Mouse (Mus musculus): ENCODE measurements at regions not wholly inside any gene's neighbourhood (a gene's known extent, or its start where the extent isn't known, plus 50 kb on each side); places are given as distances from the start of the nearest gene placed in this dataset.

- in situ Hi-C loops (cut with MboI, MseI), result loop anchor here (5.0 to 25.0 kb wide), 3 partner anchors 53 to 1725 kb away; partner anchors contain the start of genes Kif21b and Ppp1r12b
These were observed 55.5 kb downstream of the Zfp281 start for GRCm38 (mm10) chr1:136680173-136680572.

GRCm38 (mm10) chr1:136682311-136682710, 57.6 kb downstream of the Zfp281 start:
- in situ Hi-C loops (cut with MboI, MseI), result loop anchor here (5.0 to 25.0 kb wide), 3 partner anchors 55 to 1728 kb away; partner anchors contain the start of genes Kif21b and Ppp1r12b

GRCm38 (mm10) chr1:136683061-136683531, 58.4 kb downstream of the Zfp281 start:
- in situ Hi-C loops (cut with MboI, MseI), result loop anchor here (5.0 to 25.0 kb wide), 3 partner anchors 56 to 1728 kb away; partner anchors contain the start of genes Kif21b and Ppp1r12b

DNA sequence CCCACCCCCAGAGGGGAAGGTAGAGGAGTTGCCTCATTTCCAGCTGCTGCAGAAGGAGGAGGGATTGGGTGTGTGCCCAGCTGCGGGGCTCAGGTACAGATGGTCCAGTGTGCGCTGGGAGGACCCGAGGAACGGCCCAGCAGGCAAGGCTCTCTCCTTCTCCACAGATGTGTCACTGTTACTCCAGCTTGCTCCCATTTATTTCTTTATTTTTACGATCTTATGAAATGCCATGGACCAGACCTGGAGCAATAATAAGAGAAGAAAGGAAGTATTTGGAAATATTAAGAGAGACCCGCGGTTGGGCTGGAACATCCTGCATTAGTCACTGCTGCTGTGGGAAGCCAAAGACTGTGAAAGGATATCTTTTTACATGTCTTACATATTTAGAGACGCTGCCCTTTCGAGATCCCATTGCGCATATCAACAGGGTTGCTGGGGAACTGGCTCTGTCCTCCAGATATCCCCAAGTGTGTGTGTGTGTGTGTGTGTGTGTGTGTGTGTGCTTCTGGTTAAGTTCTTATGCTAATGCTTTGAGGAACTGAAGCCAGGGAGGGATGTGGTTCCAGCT, 58.9 kb downstream of the Zfp281 start:
- in situ Hi-C loops (cut with MboI, MseI), result loop anchor here (5.0 to 25.0 kb wide), 3 partner anchors 56 to 1729 kb away; partner anchors contain the start of genes Kif21b and Ppp1r12b

DNA sequence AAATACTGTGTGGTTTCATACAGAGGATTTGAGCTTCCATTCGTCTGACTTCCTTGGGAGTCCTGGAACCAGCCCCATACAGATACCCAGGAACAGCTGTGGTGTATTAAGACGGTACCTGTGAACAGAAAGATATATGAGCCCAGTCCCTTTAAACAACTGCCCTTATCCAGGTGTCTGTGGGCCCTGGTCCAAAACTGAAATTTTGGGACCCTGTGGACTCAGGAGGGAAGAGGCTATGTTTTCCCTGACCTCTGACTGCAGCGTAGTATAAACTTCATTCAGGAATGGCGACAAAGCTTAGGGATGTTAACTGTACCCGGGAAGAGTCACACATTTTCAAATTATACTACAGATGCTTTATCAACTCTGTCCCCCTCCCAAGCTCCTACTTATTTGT, 59.8 kb downstream of the Zfp281 start:
- in situ Hi-C loops (cut with MboI, MseI), result loop anchor here (5.0 to 25.0 kb wide), 3 partner anchors 57 to 1730 kb away; partner anchors contain the start of genes Kif21b and Ppp1r12b

GRCm38 (mm10) chr1:136685191-136686060, 60.7 kb downstream of the Zfp281 start:
- in situ Hi-C loops (cut with MboI, MseI), result loop anchor here (10.0 to 25.0 kb wide), 2 partner anchors 548 to 1731 kb away; partner anchors contain the start of genes Kif21b and Ppp1r12b

DNA sequence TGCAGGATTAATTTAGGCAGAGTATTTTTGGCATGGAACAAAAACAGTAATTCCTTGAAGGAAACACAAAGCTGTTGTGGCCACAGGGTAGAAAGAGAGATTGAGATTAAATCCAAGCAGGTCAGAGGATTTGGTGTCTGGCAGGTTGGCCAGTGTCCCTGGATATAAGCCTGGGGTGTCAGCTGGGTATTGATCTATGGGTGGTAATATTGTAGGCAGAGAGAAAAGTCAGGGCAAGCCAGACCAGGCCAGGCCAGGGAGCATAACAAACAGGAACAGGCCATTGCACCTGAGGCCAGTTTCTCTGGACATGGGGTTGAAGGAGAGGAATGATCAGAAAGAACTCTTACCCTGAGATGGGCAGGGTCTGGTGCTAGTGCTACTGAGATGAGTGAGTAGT, 61.8 kb downstream of the Zfp281 start:
- in situ Hi-C loops (cut with MboI, MseI), result loop anchor here (10.0 to 25.0 kb wide), 2 partner anchors 549 to 1732 kb away; partner anchors contain the start of genes Kif21b and Ppp1r12b

DNA sequence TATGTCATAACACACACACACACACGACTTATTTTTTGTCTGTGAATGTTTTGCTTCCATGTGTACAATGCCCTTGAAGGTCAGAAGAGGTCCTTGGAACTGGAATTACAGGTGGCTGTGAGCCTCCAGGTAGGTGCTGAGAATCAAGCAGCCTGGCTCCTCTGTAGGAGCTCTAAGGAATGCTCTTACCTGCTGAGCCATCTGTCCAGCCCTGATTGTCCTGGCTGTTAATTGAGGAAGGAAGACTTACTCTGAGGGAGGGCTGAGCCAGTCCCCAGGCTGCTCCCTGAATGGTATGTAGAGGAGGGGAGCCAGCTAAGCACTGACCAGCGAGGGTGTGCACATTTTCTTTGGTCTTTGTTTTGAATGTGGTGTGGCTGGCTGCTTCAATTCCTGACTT, 65.4 kb downstream of the Zfp281 start:
- in situ Hi-C loops (cut with MboI, MseI), result loop anchor here (25.0 kb wide), 1 partner anchor 553 kb away; the partner anchor contains the start of gene Kif21b

DNA sequence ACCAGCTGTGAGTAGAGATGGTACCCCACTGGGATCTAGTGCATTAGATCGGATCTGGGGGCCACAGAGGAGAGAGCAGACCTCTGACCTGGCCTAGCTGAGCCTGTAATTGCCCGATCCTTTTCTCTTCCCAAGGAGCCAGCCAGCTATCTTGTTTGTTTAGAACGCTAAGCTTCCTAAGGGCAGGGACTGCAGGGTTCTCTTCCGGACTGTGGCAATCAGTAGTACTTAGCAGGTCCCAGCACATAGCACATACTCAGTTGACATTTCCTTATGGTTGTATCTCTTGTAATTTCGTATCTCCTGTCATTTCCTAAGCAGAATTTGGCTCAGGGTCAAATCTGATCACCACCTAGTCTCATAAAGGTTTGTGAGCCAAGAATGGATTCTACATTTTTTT, 68.7 kb downstream of the Zfp281 start:
- in situ Hi-C loops (cut with MboI, MseI), result loop anchor here (25.0 kb wide), 1 partner anchor 556 kb away; the partner anchor contains the start of gene Kif21b

DNA sequence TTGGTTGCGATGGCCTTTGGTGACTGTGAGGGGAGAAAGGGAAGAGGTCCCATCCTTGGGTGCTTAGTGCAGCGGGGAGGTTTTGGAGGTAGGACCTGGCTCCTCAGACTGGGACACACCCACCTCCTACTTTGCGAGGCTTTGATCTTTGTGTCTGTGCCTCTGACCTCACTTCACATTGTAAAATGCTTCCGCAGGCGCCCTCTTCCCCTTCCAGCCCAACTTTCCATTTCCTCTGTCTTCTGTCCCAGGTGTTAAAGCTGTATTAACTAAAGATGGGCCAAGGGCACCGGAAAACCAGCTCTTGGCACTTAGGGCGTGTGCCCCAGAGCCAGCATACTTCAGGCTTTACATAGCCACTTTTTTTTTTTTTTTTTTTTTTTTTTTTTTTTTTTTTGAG, 70.3 kb downstream of the Zfp281 start:
- in situ Hi-C loops (cut with MboI, MseI), result loop anchor here (25.0 kb wide), 1 partner anchor 558 kb away; the partner anchor contains the start of gene Kif21b

DNA sequence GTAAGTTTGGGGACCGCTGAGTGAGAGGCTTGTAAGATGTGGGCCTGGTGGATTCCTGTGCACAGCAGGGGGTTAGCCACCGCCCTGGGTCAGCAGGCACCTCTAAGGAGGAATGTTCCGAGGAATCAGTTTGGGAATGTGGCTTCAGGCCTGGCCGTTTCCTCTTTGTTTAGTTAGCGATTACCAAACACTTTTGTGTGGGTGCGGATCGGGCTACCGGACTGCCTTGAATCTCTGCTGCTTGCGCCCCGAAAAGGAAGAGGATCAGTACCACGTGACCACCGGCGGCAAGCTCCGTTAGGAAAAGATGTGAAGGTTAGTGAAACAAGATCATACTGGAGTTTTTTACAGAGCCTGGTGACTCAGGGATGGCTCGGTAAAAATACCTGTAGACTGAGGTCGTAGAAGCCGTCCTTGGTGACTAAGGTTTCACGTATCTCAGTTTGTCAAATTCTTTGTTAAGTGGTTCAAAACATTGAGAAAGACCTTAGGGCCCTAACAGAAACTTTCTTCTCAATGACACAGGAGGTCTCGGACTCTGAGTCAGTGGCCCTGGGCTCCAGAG, 71.5 kb downstream of the Zfp281 start:
- in situ Hi-C loops (cut with MboI, MseI), result loop anchor here (25.0 kb wide), 1 partner anchor 559 kb away; the partner anchor contains the start of gene Kif21b

GRCm38 (mm10) chr1:136698454-136699152, 73.9 kb downstream of the Zfp281 start:
- in situ Hi-C loops (cut with MboI, MseI), result loop anchor here (25.0 kb wide), 1 partner anchor 561 kb away; the partner anchor contains the start of gene Kif21b

- in situ Hi-C loops (cut with MboI, MseI), result loop anchor here (25.0 kb wide), 1 partner anchor 562 kb away; the partner anchor contains the start of gene Kif21b
These were observed 74.4 kb downstream of the Zfp281 start for GRCm38 (mm10) chr1:136699153-136699524.

- in situ Hi-C loops (cut with MboI, MseI), result loop anchor here (25.0 kb wide), 1 partner anchor 562 kb away; the partner anchor contains the start of gene Kif21b
These were observed 74.9 kb downstream of the Zfp281 start for GRCm38 (mm10) chr1:136699571-136699970.

- in situ Hi-C loops (cut with MboI, MseI), result no loop called here
These were observed 79.4 kb downstream of the Zfp281 start for GRCm38 (mm10) chr1:136704139-136704538.

- in situ Hi-C loops (cut with MboI, MseI), result no loop called here
These were observed 81.8 kb downstream of the Zfp281 start for GRCm38 (mm10) chr1:136706509-136706908.

DNA sequence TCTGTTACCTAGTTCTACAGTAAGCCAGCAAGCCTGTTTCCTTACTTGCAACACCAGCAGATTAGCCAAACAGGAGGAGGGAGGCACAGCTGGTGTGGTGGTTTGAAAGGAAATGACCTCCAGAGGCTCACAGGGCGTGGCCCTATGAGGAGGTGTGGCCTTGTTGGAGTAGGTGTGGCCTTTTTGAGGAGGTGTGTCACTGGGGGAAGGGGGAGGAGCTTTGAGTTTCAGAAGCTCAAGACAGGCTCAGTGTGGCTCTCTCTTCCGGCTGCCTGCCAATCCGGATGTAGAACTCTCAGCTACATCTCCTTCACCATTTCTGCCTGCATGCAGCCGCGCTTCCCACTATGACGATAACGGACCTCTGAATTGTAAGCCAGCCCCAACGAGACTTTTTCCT, 82.7 kb downstream of the Zfp281 start:
- in situ Hi-C loops (cut with MboI, MseI), result no loop called here

- in situ Hi-C loops (cut with MboI, MseI), result no loop called here
These were observed 83.2 kb downstream of the Zfp281 start for GRCm38 (mm10) chr1:136707866-136708265.

GRCm38 (mm10) chr1:136710196-136710595, 85.5 kb downstream of the Zfp281 start:
- in situ Hi-C loops (cut with MboI, MseI), result no loop called here

- in situ Hi-C loops (cut with MboI, MseI), result no loop called here
These were observed 86.5 kb downstream of the Zfp281 start for GRCm38 (mm10) chr1:136711243-136711642.

DNA sequence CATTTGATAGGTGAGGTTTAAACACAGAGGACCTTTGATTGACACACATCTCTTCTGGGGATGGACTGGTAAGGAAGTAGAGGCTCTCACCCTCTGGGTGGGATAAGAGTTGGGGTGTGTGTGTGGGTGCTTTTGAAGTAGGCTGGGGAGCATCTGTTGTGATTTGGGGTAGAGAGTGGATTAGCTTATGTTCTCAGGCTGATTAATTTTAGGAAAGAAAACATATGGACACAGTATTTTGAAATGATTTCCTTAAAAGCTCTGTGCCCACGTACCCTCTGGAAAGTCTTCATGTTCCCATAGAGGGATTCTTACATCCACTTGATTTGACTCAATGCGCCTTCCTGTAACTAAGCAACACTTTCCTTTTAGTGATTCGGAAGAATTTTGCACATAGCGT, 89.4 kb downstream of the Zfp281 start:
- in situ Hi-C loops (cut with MboI, MseI), result no loop called here
